Mouse (Mus musculus): ENCODE results near the gene Npnt.

GRCm38 (mm10) chr3:132897891-132898290 is 52.2 kb downstream of the Npnt start:
- no peak for TF ChIP-seq MAX (IDR thresholded peaks at IDR 0.05)
- TF ChIP-seq CTCF (IDR thresholded peaks at IDR 0.05; ENCODE audit: control insufficient read depth, insufficient read depth, insufficient read length), result no peak
- no peak for TF ChIP-seq USF1 (IDR thresholded peaks at IDR 0.05; ENCODE audit: low read depth)

Measured in C2C12 (cell line).